Mouse (Mus musculus): Measurements from ENCODE around the gene Zfp330.
A peak's percentile ranks its signal among the peaks of the same experiment; 100 is the strongest.

Gene Zfp330

GRCm38 (mm10) chr8:82774093-82774422 lies at the start of gene Zfp330:
Gene Zfp330, minus strand, starts transcription at chr8:82774160.
- DNase-seq (ENCODE audit: low spot score): peak; percentile 94

GRCm38 (mm10) chr8:82777945-82778344 lies 4.0 kb upstream of the Zfp330 start:
- DNase-seq (ENCODE audit: low spot score): no peak

- peak; percentile 78 for DNase-seq (ENCODE audit: low spot score)
Measured at GRCm38 (mm10) chr8:82777406-82777805, 3.4 kb upstream of the Zfp330 start.

GRCm38 (mm10) chr8:82774482-82774881 lies 522 bp upstream of the Zfp330 start:
- no peak for DNase-seq (ENCODE audit: low spot score)

GRCm38 (mm10) chr8:82773332-82774092 lies 448 bp downstream of the Zfp330 start:
- peak; percentile 33 for DNase-seq (ENCODE audit: low spot score)

- DNase-seq (ENCODE audit: low spot score): no peak
Measured at GRCm38 (mm10) chr8:82770886-82771285, 3.1 kb downstream of the Zfp330 start.

GRCm38 (mm10) chr8:82759071-82759470 lies 14.9 kb downstream of the Zfp330 start:
- no peak for DNase-seq (ENCODE audit: low spot score)

- DNase-seq (ENCODE audit: low spot score): no peak
Measured at GRCm38 (mm10) chr8:82754946-82755345, 19.0 kb downstream of the Zfp330 start.

- DNase-seq (ENCODE audit: low spot score): no peak
Measured at GRCm38 (mm10) chr8:82746617-82747016, 27.3 kb downstream of the Zfp330 start.

- peak; percentile 74 for DNase-seq (ENCODE audit: low spot score)
Measured at GRCm38 (mm10) chr8:82743905-82744904, 29.8 kb downstream of the Zfp330 start.
